Mouse (Mus musculus): Measurements from ENCODE around the gene Rpl3. TPM values are rescaled to one million over a fixed set of nuclear protein-coding genes. Genes with fewer than 3 reads are reported as not detected.

The Rpl3 gene
- total RNA-seq, 2 experiments from 2014 or later = 672 to 709 TPM

GRCm38 (mm10) chr15:80087406-80088012, 4.2 kb downstream of the Rpl3 start:
- no peak for DNase-seq

- DNase-seq = peak; percentile 40
Measured at GRCm38 (mm10) chr15:80083740-80084139, 7.9 kb downstream of the Rpl3 start.

- DNase-seq = peak; percentile 97
Measured at GRCm38 (mm10) chr15:80083276-80083731, 8.4 kb downstream of the Rpl3 start.

GRCm38 (mm10) chr15:80082661-80083275, 8.9 kb downstream of the Rpl3 start:
- DNase-seq = no peak

GRCm38 (mm10) chr15:80081801-80082546, 9.7 kb downstream of the Rpl3 start:
- DNase-seq = peak; percentile 76

GRCm38 (mm10) chr15:80080711-80081615, 10.7 kb downstream of the Rpl3 start:
- DNase-seq = no peak

- no peak for DNase-seq
Measured at GRCm38 (mm10) chr15:80079954-80080353, 11.7 kb downstream of the Rpl3 start.

- DNase-seq = no peak
Measured at GRCm38 (mm10) chr15:80079129-80079668, 12.5 kb downstream of the Rpl3 start.

GRCm38 (mm10) chr15:80078058-80078814, 13.4 kb downstream of the Rpl3 start:
- DNase-seq = no peak

GRCm38 (mm10) chr15:80076338-80077136, 15.1 kb downstream of the Rpl3 start:
- DNase-seq = peak; percentile 82

- no peak for DNase-seq
Measured at GRCm38 (mm10) chr15:80075733-80076337, 15.8 kb downstream of the Rpl3 start.

- DNase-seq = no peak
Measured at GRCm38 (mm10) chr15:80075374-80075694, 16.3 kb downstream of the Rpl3 start.

GRCm38 (mm10) chr15:80074663-80075373, 16.9 kb downstream of the Rpl3 start:
- DNase-seq = no peak

GRCm38 (mm10) chr15:80073256-80073621, 18.4 kb downstream of the Rpl3 start:
- no peak for DNase-seq

- no peak for DNase-seq
Measured at GRCm38 (mm10) chr15:80072579-80073255, 19.0 kb downstream of the Rpl3 start.

- DNase-seq = no peak
Measured at GRCm38 (mm10) chr15:80071951-80072437, 19.7 kb downstream of the Rpl3 start.

GRCm38 (mm10) chr15:80070095-80070644, 21.5 kb downstream of the Rpl3 start:
- DNase-seq = no peak

- DNase-seq = no peak
Measured at GRCm38 (mm10) chr15:80069171-80069570, 22.5 kb downstream of the Rpl3 start.

Data from adrenal gland, postnatal 10 days (tissue).